Mouse (Mus musculus) heart, adult 2 months (tissue): ENCODE measurements around the gene Sipa1l2. TPM values are rescaled to one million over a fixed set of nuclear protein-coding genes. Genes with fewer than 3 reads are reported as not detected.
"Not testable (repeated sequence)": the region's sequence is repeated elsewhere in the genome, so short reads cannot be mapped to it uniquely, and the experiment has no call there.

ENCODE experiments used
- DNase-seq, 2 experiments: peaks; one replicate each; pipeline ENCODE4 v3.0.0; 2021
- H3K27ac ChIP-seq: fragments of 200-600 bp; 2 replicates; pipeline ENCODE4 v1.8.1; 2022
- H3K27me3 ChIP-seq: fragments of 200-500 bp; 2 replicates; pipeline ENCODE4 v1.6.1; 2012; ENCODE audit warnings: mild to moderate bottlenecking, low read length, inconsistent platforms, mixed read lengths; ENCODE audit not compliant: control insufficient read depth, insufficient read depth
- H3K36me3 ChIP-seq: fragments of 200-500 bp; 2 replicates; pipeline ENCODE4 v1.6.1; 2012; ENCODE audit warnings: low read length, inconsistent platforms; ENCODE audit not compliant: control insufficient read depth, insufficient read depth
- H3K4me1 ChIP-seq: fragments of 200-500 bp; 2 replicates; pipeline ENCODE4 v1.6.1; 2011; ENCODE audit warnings: low read length; ENCODE audit not compliant: control insufficient read depth, insufficient read depth
- H3K4me3 ChIP-seq: fragments of 200-600 bp; 2 replicates; pipeline ENCODE4 v1.8.1; 2022
- H3K79me2 ChIP-seq: fragments of 200-500 bp; replicated peaks from 2 replicates; pipeline ENCODE4 v1.6.1; 2012; ENCODE audit warnings: mild to moderate bottlenecking, inconsistent platforms, low read length, moderate library complexity, mixed read lengths; ENCODE audit not compliant: control insufficient read depth, insufficient read depth
- H3K9ac ChIP-seq: fragments of 200-500 bp; 2 replicates; pipeline ENCODE4 v1.6.1; 2012; ENCODE audit warnings: low read depth, mild to moderate bottlenecking, control low read depth, inconsistent platforms, low read length, mixed read lengths
- CTCF ChIP-seq: fragments of 200-600 bp; IDR thresholded peaks from 2 replicates; pipeline ENCODE4 v1.8.1; 2022; ENCODE audit warnings: antibody characterized with exemption, mild to moderate bottlenecking, moderate library complexity
- EP300 ChIP-seq: fragments of 200-500 bp; IDR thresholded peaks from 2 replicates; pipeline ENCODE4 v1.6.1; 2011; ENCODE audit warnings: low read depth, low read length, control low read depth; ENCODE audit not compliant: insufficient read depth
- POLR2A ChIP-seq: fragments of 200-500 bp; IDR thresholded peaks from 2 replicates; pipeline ENCODE4 v1.6.1; 2011; ENCODE audit warnings: mild to moderate bottlenecking, low read depth, low read length, control low read depth; ENCODE audit not compliant: insufficient read depth
- WGBS: fragments of 180-500 bp; shearing (Covaris S2); methylation state at CpG from one replicate; pipeline ENCODE4 v1.1.7; 2018; 5-methylcytosine and 5-hydroxymethylcytosine counted together
- intact Hi-C: fragments of 180-260 bp; cut with DNase I; formaldehyde crosslinking; loops from one replicate; pipeline ENCODE4 v1.15.1; 2025
- polyA plus RNA-seq: library from polyadenylated mRNA; depleted of rRNA; stranded (reverse); fragments of >200 nt; gene quantifications from 2 replicates; pipeline ENCODE4 v1.2.3, GENCODE M21; 2012
- total RNA-seq, 2 experiments: library from RNA; stranded (reverse); gene quantifications; 2 replicates each; pipeline ENCODE4 v1.2.3; 2021

Sipa1l2 gene
- total and polyA plus RNA-seq, 3 experiments = 27.0 to 45.4 (median 42.9) TPM

DNA sequence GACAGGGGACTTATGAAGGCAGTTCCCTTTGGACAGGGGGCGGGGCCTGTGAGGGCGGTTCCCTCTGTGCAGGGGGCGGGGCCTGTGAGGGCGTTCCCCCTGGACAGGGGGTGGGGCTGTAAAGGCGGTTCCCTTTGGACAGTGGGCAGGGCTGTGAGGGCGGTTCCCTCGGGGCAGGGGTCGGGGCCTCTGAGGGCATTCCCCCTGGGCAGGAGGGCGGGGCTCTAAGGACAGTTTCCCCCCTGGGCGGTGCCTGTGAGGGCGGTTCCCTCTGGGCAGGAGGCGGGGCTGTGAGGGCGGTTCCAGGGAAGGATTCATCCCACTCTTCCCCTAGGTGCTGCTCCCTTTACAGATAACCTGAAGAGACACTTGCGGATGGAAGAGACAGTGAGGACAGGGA is 171.6 kb downstream of the Sipa1l2 start:
- Histone ChIP-seq H3K4me1 (no peaks in the 10 kb centered on the region), H3K27ac (no peak overlapping the region), H3K27me3 (no peaks in the 10 kb centered on the region), H3K4me3 (no peak overlapping the region), H3K9ac (no peak overlapping the region), H3K79me2 (no peaks in the 10 kb centered on the region), H3K36me3 (no peaks in the 10 kb centered on the region)
- TF ChIP-seq POLR2A (no peak), EP300 (no peak), CTCF (no peak)
- WGBS = 62% methylated on average over 14 of the region's 14 CpGs
- intact Hi-C loops = no loop called here
- no peak for DNase-seq

DNA sequence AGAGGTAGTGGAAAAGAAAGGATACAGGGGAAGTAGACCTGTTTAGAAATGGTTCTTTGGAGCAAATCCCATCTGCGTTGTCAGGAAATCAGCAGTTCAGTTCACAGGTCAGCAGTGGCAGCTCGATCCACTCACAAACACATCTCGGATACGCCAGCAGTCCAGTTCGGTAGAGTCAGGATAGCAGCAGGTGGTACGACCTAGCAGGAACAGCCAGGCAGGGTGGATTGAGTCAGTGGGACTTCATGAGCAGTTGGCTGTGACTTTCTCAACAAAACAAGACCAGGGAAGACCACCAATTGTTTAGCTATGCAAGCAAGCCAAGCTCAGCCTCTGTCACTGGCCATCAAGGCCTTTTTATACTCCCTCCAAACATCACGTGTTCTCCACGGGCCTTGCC is 173.9 kb downstream of the Sipa1l2 start:
- H3K36me3 ChIP-seq, H3K79me2 ChIP-seq, H3K27me3 ChIP-seq, H3K27ac ChIP-seq, H3K4me1 ChIP-seq, intact Hi-C loops, H3K4me3 ChIP-seq, H3K9ac ChIP-seq, DNase-seq: not testable (repeated sequence)
- WGBS = 91% methylated on average over 8 of the region's 8 CpGs

DNA sequence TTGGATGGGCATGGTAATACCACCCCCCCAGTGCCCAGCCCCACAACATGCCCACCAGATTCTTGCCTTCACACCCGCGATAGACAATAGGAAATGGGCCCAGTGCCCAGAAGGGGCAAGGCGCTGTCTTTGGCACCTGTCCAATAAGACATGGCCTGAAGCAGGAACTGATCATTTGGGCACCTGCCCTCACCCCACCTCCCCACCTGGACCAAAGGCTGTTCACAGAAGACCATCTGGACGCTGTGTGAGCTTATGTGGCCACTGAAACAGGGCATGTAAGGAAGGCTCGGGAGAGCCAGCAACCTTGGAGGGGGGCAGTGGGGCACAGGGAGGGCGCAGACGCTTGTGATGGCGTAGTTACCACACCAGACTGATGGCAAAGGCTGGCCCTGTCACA is 174.6 kb downstream of the Sipa1l2 start:
- intact Hi-C loops = no loop called here
- no peaks in the 10 kb centered on the region for H3K36me3 ChIP-seq
- no peak for TF ChIP-seq POLR2A
- H3K27ac ChIP-seq = no peak overlapping the region
- no peak overlapping the region for H3K4me3 ChIP-seq
- 66% methylated on average over 8 of the region's 8 CpGs for WGBS
- no peak for DNase-seq
- no peaks in the 10 kb centered on the region for H3K79me2 ChIP-seq
- no peaks in the 10 kb centered on the region for H3K27me3 ChIP-seq
- H3K4me1 ChIP-seq = no peaks in the 10 kb centered on the region; the same call in 1 of the 2 replicates
- H3K9ac ChIP-seq = no peak overlapping the region

DNA sequence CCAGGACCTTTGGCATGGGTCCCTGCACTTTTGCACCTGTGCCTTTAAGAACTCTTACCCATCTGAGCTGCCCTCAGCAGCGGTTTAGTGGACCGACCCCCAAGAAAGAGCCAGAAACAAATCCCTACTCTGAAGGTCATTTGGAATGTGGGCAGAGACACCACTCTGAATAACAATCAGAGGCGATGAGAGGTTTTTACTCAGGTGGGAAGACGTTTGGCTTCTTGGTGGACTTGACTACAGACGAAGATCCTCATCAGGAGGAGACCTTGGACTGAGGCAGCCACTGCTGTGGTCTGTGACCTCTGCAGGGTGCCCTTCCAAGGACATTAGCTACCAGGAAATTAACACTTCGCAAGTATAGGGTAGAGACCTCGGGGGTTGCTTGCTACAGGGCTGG is 177.9 kb downstream of the Sipa1l2 start:
- H3K36me3 ChIP-seq = no peaks in the 10 kb centered on the region
- peaks cover 13% of the 10 kb centered on the region for H3K4me1 ChIP-seq
- H3K4me3 ChIP-seq = no peak overlapping the region
- intact Hi-C loops = loop anchor here (2.0 kb wide), 1 partner anchor 53 kb away; no protein-coding TSS in a partner anchor
- no peaks in the 10 kb centered on the region for H3K27me3 ChIP-seq
- 60% methylated on average over 7 of the region's 7 CpGs for WGBS
- TF ChIP-seq CTCF (no peak), POLR2A (no peak), EP300 (no peak)
- H3K9ac ChIP-seq = no peak overlapping the region
- H3K79me2 ChIP-seq = no peaks in the 10 kb centered on the region
- 0 out of 2 replicates have a peak overlapping the region, but pooled peaks have one; percentile 9 for H3K27ac ChIP-seq
- no peak for DNase-seq

DNA sequence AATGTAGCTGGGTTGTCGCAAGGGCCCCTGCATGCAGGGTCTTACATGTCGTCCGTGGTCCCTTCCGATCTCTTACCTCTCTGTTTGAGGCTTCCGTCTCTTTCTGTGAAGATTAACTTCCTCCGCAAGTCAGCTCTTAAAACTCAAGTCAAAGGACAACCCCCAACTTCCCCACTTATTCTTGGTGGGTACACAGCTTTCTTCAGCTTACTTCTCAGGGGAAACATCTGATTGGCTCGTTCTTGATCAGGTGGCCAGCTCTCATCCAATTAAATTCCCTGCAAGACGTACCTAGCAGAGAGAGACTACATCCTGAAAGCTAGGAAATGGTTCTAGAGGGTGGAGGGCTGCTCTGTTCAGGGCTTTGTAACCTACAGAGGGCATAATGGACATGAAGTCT is 178.3 kb downstream of the Sipa1l2 start:
- WGBS = 86% methylated on average over 8 of the region's 8 CpGs
- Histone ChIP-seq H3K27me3 (no peaks in the 10 kb centered on the region), H3K79me2 (no peaks in the 10 kb centered on the region), H3K9ac (no peak overlapping the region), H3K36me3 (no peaks in the 10 kb centered on the region), H3K4me3 (no peak overlapping the region), H3K27ac (no peak overlapping the region), H3K4me1 (peaks cover 14% of the 10 kb centered on the region)
- intact Hi-C loops = loop anchor here (2.0 kb wide), 1 partner anchor 54 kb away; no protein-coding TSS in a partner anchor
- DNase-seq = no peak
- no peak for TF ChIP-seq POLR2A
- TF ChIP-seq EP300 = no peak

DNA sequence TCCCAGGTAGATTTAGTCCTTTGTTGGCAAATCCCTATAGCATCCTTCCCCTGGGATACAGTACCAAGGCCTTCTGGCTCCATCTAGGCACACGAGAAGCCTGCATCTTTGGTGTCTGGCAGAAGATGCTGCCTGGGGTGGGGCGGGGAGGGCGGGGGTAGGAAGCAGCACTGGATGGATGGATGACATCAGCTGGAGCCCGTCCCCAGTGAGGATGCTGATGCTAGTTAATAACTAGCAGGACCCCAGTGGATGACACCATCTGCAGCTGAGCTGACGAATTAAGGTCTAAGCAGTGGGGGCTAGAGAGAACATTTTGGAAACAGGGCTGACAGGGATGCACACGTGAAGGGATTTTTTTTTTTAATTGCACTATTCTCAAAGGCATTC is 179.1 kb downstream of the Sipa1l2 start:
- Histone ChIP-seq H3K4me1 (peaks cover 14% of the 10 kb centered on the region), H3K9ac (no peak overlapping the region), H3K36me3 (no peaks in the 10 kb centered on the region), H3K27me3 (no peaks in the 10 kb centered on the region), H3K27ac (peak overlapping the region; percentile 89), H3K79me2 (no peaks in the 10 kb centered on the region), H3K4me3 (no peak overlapping the region)
- 64% methylated on average over 6 of the region's 6 CpGs for WGBS
- intact Hi-C loops = loop anchor here (2.0 kb wide), 1 partner anchor 54 kb away; no protein-coding TSS in a partner anchor
- DNase-seq = no peak
- TF ChIP-seq EP300 = no peak
- TF ChIP-seq POLR2A = no peak
- no peak for TF ChIP-seq CTCF
